Mouse (Mus musculus) midbrain, embryonic 14.5 days (tissue): Measurements from ENCODE around the gene Med16. TPM values are rescaled to one million over a fixed set of nuclear protein-coding genes. Genes with fewer than 3 reads are reported as not detected.

Experiments
- ATAC-seq: fragments of 200-750 bp; cut with Nextera tagmentation; 2 replicates; pipeline ENCODE4 v1.8.0; 2017; ENCODE audit warnings: moderate number of reproducible peaks, moderate library complexity; ENCODE audit not compliant: low FRiP score, low TSS enrichment
- DNase-seq: peaks from one replicate; pipeline ENCODE4 v3.0.0-alpha.2; 2015
- H3K27ac ChIP-seq: fragments of 300-500 bp; sonication (generic); replicated peaks from 2 replicates; pipeline ENCODE4 v1.5.1; 2014; ENCODE audit warnings: mild to moderate bottlenecking, low read depth, low read length, moderate library complexity
- H3K27me3 ChIP-seq: fragments of 300-500 bp; sonication (generic); 2 replicates; pipeline ENCODE4 v1.6.1; 2014; ENCODE audit warnings: low read length, control low read depth, mixed read lengths; ENCODE audit not compliant: control insufficient read depth, insufficient read depth
- H3K36me3 ChIP-seq: fragments of 300-500 bp; sonication (generic); 2 replicates; pipeline ENCODE4 v1.6.1; 2014; ENCODE audit warnings: low read length, control low read depth; ENCODE audit not compliant: control insufficient read depth, insufficient read depth
- H3K4me1 ChIP-seq: fragments of 300-500 bp; sonication (generic); 2 replicates; pipeline ENCODE4 v1.6.1; 2014; ENCODE audit warnings: mild to moderate bottlenecking, antibody characterized with exemption, low read length, control low read depth; ENCODE audit not compliant: control insufficient read depth, insufficient read depth
- H3K4me2 ChIP-seq: fragments of 300-500 bp; sonication (generic); 2 replicates; pipeline ENCODE4 v1.6.1; 2014; ENCODE audit warnings: mild to moderate bottlenecking, low read length, moderate library complexity
- H3K4me3 ChIP-seq: fragments of 300-500 bp; sonication (generic); replicated peaks from 2 replicates; pipeline ENCODE4 v1.5.1; 2014; ENCODE audit warnings: low read depth, low read length
- H3K9ac ChIP-seq: fragments of 300-500 bp; sonication (generic); replicated peaks from 2 replicates; pipeline ENCODE4 v1.6.1; 2014; ENCODE audit warnings: mild to moderate bottlenecking, low read length, moderate library complexity
- H3K9me3 ChIP-seq: fragments of 300-500 bp; sonication (generic); 2 replicates; pipeline ENCODE4 v1.6.1; 2016; ENCODE audit warnings: low read length, control low read depth, mixed read lengths; ENCODE audit not compliant: control insufficient read depth
- WGBS: fragments of 180-500 bp; shearing (Covaris S2); extraction: QIAGEN DNeasy Blood & Tissue Kit; methylation state at CpG from one replicate; pipeline ENCODE4 v1.1.7; 2014; 5-methylcytosine and 5-hydroxymethylcytosine counted together
- polyA plus RNA-seq: library from polyadenylated mRNA; unstranded; fragments of >200 nt; fragmentation: Nextera tagmentation; extraction: Ambion mirVana; gene quantifications from 2 replicates; pipeline ENCODE4 v1.2.1, GENCODE M21; 2014

Gene Med16
- polyA plus RNA-seq, 1 experiment from 2014 or later = 57.2 TPM

DNA sequence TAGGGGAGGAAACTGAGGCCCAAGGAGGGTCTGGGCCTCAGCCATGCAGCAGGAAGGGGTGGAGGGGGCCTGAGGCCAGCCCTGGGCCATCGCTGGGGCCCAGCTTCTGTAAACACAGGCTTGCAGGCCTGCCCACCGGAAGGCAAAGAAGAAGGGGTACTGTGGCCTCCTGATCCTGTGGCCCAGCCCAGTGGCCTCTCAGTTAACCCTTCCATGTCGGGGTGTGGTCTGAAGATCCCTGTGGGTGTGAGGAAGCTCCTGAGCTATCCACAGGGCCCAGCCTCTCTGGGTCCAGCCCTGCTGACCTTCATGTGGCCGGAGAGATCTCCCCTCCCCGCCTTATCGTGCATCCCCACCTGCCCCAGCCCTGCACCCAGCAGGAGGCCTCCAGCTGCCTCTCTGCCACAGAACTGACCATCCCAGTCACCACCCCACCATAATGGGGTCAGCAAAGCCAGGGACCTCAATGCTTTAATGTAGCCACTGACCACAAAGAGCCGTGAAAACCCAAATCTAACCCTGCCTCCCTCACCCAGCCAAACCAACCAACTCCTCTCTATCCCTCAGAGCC is 38.1 kb upstream of the Med16 start:
- 0 out of 2 replicates have a peak overlapping the region, but pooled peaks have one; percentile 12 for H3K9ac ChIP-seq
- no peak overlapping the region for H3K4me3 ChIP-seq

DNA sequence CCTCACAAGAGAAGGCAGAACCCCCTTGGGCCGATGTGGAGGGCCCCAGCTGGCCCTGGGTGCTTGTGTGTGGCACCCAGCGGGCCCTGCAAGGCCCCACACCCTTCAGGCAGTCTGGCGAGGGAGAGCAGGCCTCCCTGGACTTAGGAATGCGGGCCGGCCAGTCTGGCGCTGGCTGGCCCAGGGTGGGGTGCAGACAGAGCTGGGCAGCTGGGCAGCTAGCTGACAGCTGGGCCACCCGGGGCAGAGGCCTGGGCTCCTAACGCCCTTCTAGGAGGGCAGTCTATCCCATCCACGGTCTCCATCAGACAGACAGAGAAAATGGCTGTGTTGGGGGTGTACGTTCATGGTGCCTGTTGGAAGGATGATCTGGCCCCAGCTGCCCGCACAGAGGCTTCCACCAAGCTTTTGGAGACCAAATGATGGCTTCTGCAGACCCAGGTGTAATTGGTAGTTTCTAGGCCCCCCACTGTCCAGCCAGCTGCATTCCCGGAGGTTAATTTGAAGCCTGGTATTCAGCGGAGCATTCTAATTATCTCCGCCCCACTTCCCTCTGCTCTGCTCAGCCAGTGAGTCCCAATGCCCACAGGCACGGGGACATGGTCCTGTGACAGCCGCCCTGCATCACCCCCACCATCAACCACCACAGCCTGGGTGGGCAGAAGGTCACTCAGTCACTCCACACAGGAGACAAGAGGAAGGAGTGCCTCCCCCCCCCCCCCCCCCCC is 36.9 kb upstream of the Med16 start:
- 17% methylated on average over 16 of the region's 16 CpGs for WGBS

More for the DNA sequence above, 38.1 kb upstream of the Med16 start:
- Histone ChIP-seq H3K4me1 (0 out of 2 replicates have a peak, but pooled peaks cover 6% of the 10 kb centered on the region), H3K4me2 (no peak overlapping the region), H3K36me3 (peaks cover 33% of the 10 kb centered on the region), H3K27ac (no peak overlapping the region), H3K27me3 (no peaks in the 10 kb centered on the region), H3K9me3 (no peaks in the 10 kb centered on the region)
- ATAC-seq (no peak), DNase-seq (no peak)
- WGBS = 25% methylated on average over 7 of the region's 7 CpGs

DNA sequence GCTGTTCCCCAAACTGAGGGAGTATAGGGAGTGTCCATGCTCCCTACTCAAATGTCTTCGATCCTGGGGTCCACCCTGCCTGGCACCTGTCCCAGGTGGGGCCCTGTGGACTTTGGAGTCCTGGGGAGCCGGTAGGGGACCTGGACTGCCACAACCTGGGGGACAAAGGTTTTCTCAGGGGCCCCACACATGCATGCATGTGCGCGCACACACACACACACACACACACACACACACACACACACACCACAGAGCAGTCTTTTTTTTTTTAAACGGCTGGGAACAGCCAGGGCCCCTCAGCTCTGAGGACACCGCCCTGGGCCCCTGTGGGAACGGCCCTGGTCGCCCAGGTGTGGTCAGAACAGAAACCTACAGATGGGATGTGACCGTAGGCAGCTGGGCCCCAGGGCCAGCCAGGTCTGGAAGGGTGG is 34.8 kb upstream of the Med16 start:
- ATAC-seq (no peak), DNase-seq (no peak)
- 88% methylated on average over 9 of the region's 9 CpGs for WGBS
- H3K9ac ChIP-seq = no peak overlapping the region
- no peak overlapping the region for H3K4me2 ChIP-seq
- H3K36me3 ChIP-seq = peaks cover 9% of the 10 kb centered on the region; the same call in 1 of the 2 replicates
- no peak overlapping the region for H3K27ac ChIP-seq
- no peaks in the 10 kb centered on the region for H3K9me3 ChIP-seq
- H3K4me3 ChIP-seq = no peak overlapping the region
- H3K4me1 ChIP-seq = 0 out of 2 replicates have a peak, but pooled peaks cover 6% of the 10 kb centered on the region
- H3K27me3 ChIP-seq = no peaks in the 10 kb centered on the region

More for the DNA sequence above, 36.9 kb upstream of the Med16 start:
- Histone ChIP-seq H3K36me3 (peaks cover 23% of the 10 kb centered on the region), H3K4me2 (no peak overlapping the region), H3K27me3 (no peaks in the 10 kb centered on the region), H3K9me3 (no peaks in the 10 kb centered on the region), H3K4me3 (no peak overlapping the region), H3K4me1 (0 out of 2 replicates have a peak, but pooled peaks cover 6% of the 10 kb centered on the region), H3K9ac (no peak overlapping the region; the same call in 1 of the 2 replicates), H3K27ac (no peak overlapping the region)
- 0 out of 2 replicates have a peak, but pooled peaks have one; percentile 58 for ATAC-seq
- peak; percentile 47 for DNase-seq

DNA sequence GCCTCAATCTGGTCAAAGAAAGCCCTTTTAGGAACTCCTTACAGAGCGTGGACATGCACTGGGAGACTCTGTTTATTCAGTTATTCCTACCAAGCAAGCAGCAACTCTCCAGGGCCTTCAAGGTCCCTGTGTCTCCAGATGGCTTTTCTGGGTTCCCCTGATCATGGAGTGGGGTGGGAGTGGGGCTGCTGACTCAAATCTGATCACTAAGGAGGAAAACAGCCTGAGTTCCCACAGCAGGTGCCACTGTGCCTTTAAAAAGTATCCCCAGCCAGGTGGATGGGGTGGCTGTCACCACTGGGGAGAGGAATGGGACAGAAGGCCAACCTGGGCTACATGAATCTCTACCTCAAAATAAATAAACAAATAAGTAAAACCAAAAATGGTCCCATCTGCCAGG is 34.3 kb upstream of the Med16 start:
- Histone ChIP-seq H3K9me3 (no peaks in the 10 kb centered on the region), H3K9ac (no peak overlapping the region), H3K27ac (no peak overlapping the region), H3K4me1 (0 out of 2 replicates have a peak, but pooled peaks cover 6% of the 10 kb centered on the region), H3K36me3 (peaks cover 8% of the 10 kb centered on the region; the same call in 1 of the 2 replicates), H3K4me2 (no peak overlapping the region), H3K27me3 (no peaks in the 10 kb centered on the region), H3K4me3 (no peak overlapping the region)
- DNase-seq = no peak
- ATAC-seq = no peak
- 82% methylated on average over 1 of the region's 1 CpGs for WGBS

DNA sequence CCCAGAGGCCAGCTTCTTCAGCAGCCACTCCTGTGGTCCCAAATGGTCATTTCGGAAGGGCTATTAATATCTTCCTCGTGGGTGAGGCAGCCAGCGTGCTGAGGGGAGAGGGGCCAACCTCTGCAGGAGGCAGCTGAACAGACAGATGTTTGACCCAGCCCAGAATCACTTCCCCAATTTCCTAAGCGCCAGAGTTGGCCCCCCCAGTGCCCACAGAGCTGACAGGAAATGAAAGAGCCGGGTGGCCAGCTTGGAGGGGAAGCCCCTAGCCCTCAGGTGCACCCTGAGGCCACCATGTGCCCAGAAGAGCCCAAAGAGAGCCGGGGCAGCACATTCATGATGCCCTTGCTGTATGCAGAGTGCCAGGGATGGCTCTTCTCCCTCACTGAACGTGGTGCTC is 32.0 kb upstream of the Med16 start:
- H3K27ac ChIP-seq = no peak overlapping the region
- H3K36me3 ChIP-seq = peaks cover 8% of the 10 kb centered on the region; the same call in 1 of the 2 replicates
- ATAC-seq (no peak), DNase-seq (no peak)
- no peak overlapping the region for H3K9ac ChIP-seq
- 79% methylated on average over 7 of the region's 7 CpGs for WGBS
- H3K4me3 ChIP-seq = no peak overlapping the region
- no peak overlapping the region for H3K4me2 ChIP-seq
- 0 out of 2 replicates have a peak, but pooled peaks cover 7% of the 10 kb centered on the region for H3K4me1 ChIP-seq
- H3K27me3 ChIP-seq = no peaks in the 10 kb centered on the region
- no peaks in the 10 kb centered on the region for H3K9me3 ChIP-seq

DNA sequence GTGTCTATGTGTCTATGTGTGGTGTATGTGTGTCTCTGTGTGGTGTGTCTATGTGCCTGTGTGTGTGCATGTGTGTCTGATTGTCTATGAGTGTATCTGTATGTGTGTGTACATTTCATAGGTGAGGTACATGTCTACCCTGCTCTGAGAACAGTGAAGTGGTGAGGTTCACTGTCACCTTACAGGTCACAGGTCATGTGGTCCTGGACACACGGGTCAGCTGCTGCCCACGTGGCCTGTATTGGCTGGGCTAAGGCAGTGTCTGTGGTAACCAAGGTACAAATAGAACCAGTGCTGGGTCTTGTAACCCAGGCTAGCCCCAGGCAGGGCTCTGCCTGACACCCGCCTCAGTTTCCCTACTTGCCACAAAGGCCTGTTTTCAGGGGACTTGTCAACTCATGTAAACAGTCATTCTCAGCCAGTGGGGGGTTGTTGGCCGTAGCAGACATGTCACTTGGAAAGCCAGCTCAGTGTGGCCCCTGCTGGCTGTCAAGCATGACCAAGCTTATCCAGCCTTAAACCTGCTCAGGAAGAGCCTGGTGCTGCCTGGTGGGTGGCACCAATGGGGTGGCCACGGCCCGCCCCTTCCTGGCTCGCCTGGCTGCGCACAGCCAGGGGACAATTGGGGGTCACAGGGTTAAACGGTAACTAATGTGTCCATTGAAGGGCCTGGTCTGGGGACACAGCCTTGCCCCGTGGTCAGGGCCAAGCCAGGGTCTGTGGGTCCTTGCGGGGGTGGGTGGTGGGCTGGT is 29.2 kb upstream of the Med16 start:
- H3K27me3 ChIP-seq = no peaks in the 10 kb centered on the region
- peaks cover 21% of the 10 kb centered on the region for H3K36me3 ChIP-seq
- no peak overlapping the region for H3K9ac ChIP-seq
- H3K27ac ChIP-seq = no peak overlapping the region
- DNase-seq = no peak
- 39% methylated on average over 11 of the region's 11 CpGs for WGBS
- no peak overlapping the region for H3K4me2 ChIP-seq
- no peak for ATAC-seq
- 0 out of 2 replicates have a peak, but pooled peaks cover 8% of the 10 kb centered on the region for H3K4me1 ChIP-seq
- H3K4me3 ChIP-seq = no peak overlapping the region
- no peaks in the 10 kb centered on the region for H3K9me3 ChIP-seq

DNA sequence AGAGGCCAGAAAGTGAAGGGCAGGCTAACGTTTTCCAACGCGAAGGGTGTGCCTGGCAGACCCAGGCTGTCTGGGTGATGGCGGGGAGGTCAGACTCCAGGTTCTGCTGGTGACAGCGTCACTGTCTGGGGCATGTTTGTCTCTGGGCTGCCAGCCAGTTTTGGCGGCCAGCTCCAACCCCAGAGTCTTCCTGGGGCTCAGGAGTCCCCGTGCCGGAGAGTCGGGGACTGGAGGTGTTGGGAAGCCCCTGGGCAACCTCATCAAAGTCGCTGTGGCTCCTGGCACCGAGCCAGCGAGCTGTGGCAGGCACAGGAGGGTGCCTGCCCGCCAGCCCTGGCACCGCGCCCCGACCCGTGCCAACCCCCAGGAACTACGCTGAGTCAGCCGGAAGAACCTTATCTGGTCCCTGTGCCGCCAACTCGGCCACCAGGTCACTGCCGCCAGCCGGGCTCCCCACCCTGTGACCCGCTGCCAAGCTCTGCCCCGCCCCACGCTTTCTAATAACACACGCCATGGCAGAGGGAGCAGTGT is 28.3 kb upstream of the Med16 start:
- Histone ChIP-seq H3K36me3 (peaks cover 30% of the 10 kb centered on the region), H3K27me3 (no peaks in the 10 kb centered on the region), H3K9ac (no peak overlapping the region), H3K4me3 (no peak overlapping the region), H3K4me2 (no peak overlapping the region), H3K4me1 (0 out of 2 replicates have a peak, but pooled peaks cover 8% of the 10 kb centered on the region), H3K9me3 (no peaks in the 10 kb centered on the region), H3K27ac (0 out of 2 replicates have a peak overlapping the region, but pooled peaks have one; percentile 13)
- DNase-seq = no peak
- WGBS = 66% methylated on average over 27 of the region's 27 CpGs
- no peak for ATAC-seq

DNA sequence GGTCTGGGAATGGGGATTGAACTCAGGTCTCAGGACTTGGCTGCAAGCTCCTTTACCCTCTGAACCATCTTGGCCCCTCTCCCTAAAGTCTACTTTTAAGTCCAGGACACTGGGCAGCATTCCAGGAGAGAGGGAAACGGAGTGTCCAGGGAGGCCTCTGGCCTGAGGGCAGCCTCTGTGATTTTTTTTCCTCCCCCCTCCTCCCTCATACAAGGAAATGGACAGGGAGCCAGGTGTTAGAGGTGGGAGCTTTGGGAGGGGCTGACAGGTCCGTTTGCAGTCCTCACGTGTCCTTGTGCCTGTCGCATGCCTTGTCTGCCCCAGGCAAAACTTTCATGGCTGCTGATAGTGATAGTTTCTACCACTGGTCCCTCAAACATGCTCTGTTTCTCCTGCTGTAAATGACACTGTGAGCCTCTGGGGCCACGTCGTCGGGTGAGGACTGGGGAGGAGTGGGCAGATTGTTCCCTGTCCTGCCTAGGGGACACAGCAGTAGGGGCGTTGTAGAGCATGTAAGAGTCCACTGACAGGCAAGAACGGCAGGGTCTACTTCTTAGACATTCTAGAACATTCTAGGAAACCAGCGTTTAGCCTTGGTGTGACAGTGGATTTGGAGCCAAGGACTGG is 27.7 kb upstream of the Med16 start:
- Histone ChIP-seq H3K4me1 (0 out of 2 replicates have a peak, but pooled peaks cover 8% of the 10 kb centered on the region), H3K9me3 (no peaks in the 10 kb centered on the region), H3K4me3 (no peak overlapping the region), H3K27me3 (no peaks in the 10 kb centered on the region), H3K36me3 (peaks cover 33% of the 10 kb centered on the region), H3K27ac (no peak overlapping the region), H3K9ac (no peak overlapping the region), H3K4me2 (no peak overlapping the region)
- ATAC-seq = no peak
- WGBS = 77% methylated on average over 10 of the region's 10 CpGs
- no peak for DNase-seq
